In genomic region chr4:49149251-49149650, GRCm38 (mm10) we compare ENCODE assay signal across 19 mouse cellular contexts.
A peak's percentile ranks its signal among the peaks of the same experiment; 100 is the strongest.
DNase-seq lines count a peak whose midpoint lies in the region; ATAC-seq and TF ChIP-seq lines count a peak whose summit lies in the region.
"Had no signal": no experiment of that assay in that cellular context is flagged by ENCODE, and none has a peak within 500 bp of the region (broad histone marks: within the 10 kb centered on the region; RNA-seq: fewer than 3 reads in every experiment).

No protein-coding gene starts in this region.

- no peak overlapping the region; the same call in 1 of the 2 replicates for H3K27ac ChIP-seq in forebrain, embryonic 13.5 days
- H3K27ac ChIP-seq in forebrain, embryonic 15.5 days (replicated peaks): no peak overlapping the region
- H3K27ac ChIP-seq in intestine, embryonic 15.5 days: no peak overlapping the region
- H3K27ac ChIP-seq in intestine, embryonic 16.5 days (ENCODE audit: low read length): no peak overlapping the region
- peak overlapping the region; percentile 96 for H3K27ac ChIP-seq in liver, postnatal 0 days (ENCODE audit: low read depth)
- H3K27ac ChIP-seq in liver, embryonic 11.5 days (ENCODE audit: low read depth, low read length): no peak overlapping the region
- H3K27ac ChIP-seq in olfactory bulb, adult 2 months (ENCODE audit: insufficient read depth, low read depth, low read length): peak overlapping the region; percentile 40; the same call in 1 of the 2 replicates
- H3K27ac ChIP-seq: embryonic facial prominence, embryonic 15.5 days; gastrocnemius, adult 2 months; hindbrain, embryonic 10.5 days had no signal

- ATAC-seq in forebrain, embryonic 13.5 days: peak; percentile 48; the same call in 1 of the 2 replicates
- ATAC-seq in forebrain, embryonic 15.5 days (replicated peaks): no peak
- ATAC-seq in intestine, embryonic 15.5 days: 0 out of 2 replicates have a peak, but pooled peaks have one; percentile 31
- no peak for ATAC-seq in intestine, embryonic 16.5 days
- ATAC-seq in liver, postnatal 0 days: peak; percentile 70
- no peak for ATAC-seq in liver, embryonic 11.5 days (replicated peaks; ENCODE audit: low FRiP score)
- ATAC-seq: hindbrain, embryonic 16.5 days had no signal

- H3K27me3 ChIP-seq in forebrain, embryonic 13.5 days: no peaks in the 10 kb centered on the region
- H3K27me3 ChIP-seq in forebrain, embryonic 15.5 days: no peaks in the 10 kb centered on the region
- H3K27me3 ChIP-seq in intestine, embryonic 15.5 days (replicated peaks): no peaks in the 10 kb centered on the region
- H3K27me3 ChIP-seq in intestine, embryonic 16.5 days (replicated peaks; ENCODE audit: control insufficient read depth, insufficient read depth, low read length): no peaks in the 10 kb centered on the region
- H3K27me3 ChIP-seq in liver, postnatal 0 days (ENCODE audit: insufficient read depth, low read length): no peaks in the 10 kb centered on the region
- no peaks in the 10 kb centered on the region for H3K27me3 ChIP-seq in liver, embryonic 11.5 days (replicated peaks; ENCODE audit: control insufficient read depth, insufficient read depth, low read length)
- H3K27me3 ChIP-seq: embryonic facial prominence, embryonic 15.5 days; heart, embryonic 12.5 days had no signal

- no peak overlapping the region for H3K4me3 ChIP-seq in forebrain, embryonic 13.5 days
- H3K4me3 ChIP-seq in forebrain, embryonic 15.5 days: no peak overlapping the region
- H3K4me3 ChIP-seq in intestine, embryonic 15.5 days (replicated peaks): no peak overlapping the region
- H3K4me3 ChIP-seq in intestine, embryonic 16.5 days (ENCODE audit: low read length): no peak overlapping the region
- no peak overlapping the region for H3K4me3 ChIP-seq in liver, postnatal 0 days (ENCODE audit: low read depth, low read length)
- H3K4me3 ChIP-seq in liver, embryonic 11.5 days (ENCODE audit: low read depth, low read length): no peak overlapping the region
- H3K4me3 ChIP-seq in olfactory bulb, adult 2 months (ENCODE audit: insufficient read depth, low read depth, low read length): no peak overlapping the region
- H3K4me3 ChIP-seq: embryonic facial prominence, embryonic 15.5 days; erythroblast, embryonic 14.5 days; gastrocnemius, adult 2 months; heart, embryonic 12.5 days; hindbrain, embryonic 10.5 days had no signal

- no peak for TF ChIP-seq POLR2A in olfactory bulb, adult 2 months (IDR thresholded peaks at IDR 0.05; ENCODE audit: insufficient read depth, low read depth, low read length)

- no peak for DNase-seq in liver, postnatal 0 days
- no peak for DNase-seq in liver, embryonic 11.5 days (ENCODE audit: low spot score)
- DNase-seq: adrenal gland, postnatal 10 days; cerebellum, adult 11 months; cerebellum, adult 8-10 months; cerebellum, postnatal 14 days; embryo, embryonic 11 days; gastrocnemius, adult 2 months; gastrocnemius, postnatal 25 days had no signal

- TF ChIP-seq CTCF in liver, postnatal 0 days (IDR thresholded peaks at IDR 0.05; ENCODE audit: low read depth): no peak
- no peak for TF ChIP-seq CTCF in olfactory bulb, adult 2 months (IDR thresholded peaks at IDR 0.05; ENCODE audit: insufficient read depth, low read depth, low read length)

- H3K9me3 ChIP-seq in forebrain, embryonic 13.5 days (replicated peaks): no peaks in the 10 kb centered on the region
- H3K9me3 ChIP-seq in forebrain, embryonic 15.5 days: no peaks in the 10 kb centered on the region
- H3K9me3 ChIP-seq in intestine, embryonic 15.5 days: no peaks in the 10 kb centered on the region
- no peaks in the 10 kb centered on the region for H3K9me3 ChIP-seq in intestine, embryonic 16.5 days (ENCODE audit: control insufficient read depth, low read length)
- H3K9me3 ChIP-seq in liver, postnatal 0 days (ENCODE audit: low read length): no peaks in the 10 kb centered on the region
- H3K9me3 ChIP-seq in liver, embryonic 11.5 days (ENCODE audit: control insufficient read depth, low read length): no peaks in the 10 kb centered on the region
- H3K9me3 ChIP-seq: embryonic facial prominence, embryonic 15.5 days; heart, embryonic 12.5 days; hindbrain, embryonic 10.5 days had no signal

- H3K9ac ChIP-seq in forebrain, embryonic 13.5 days: no peak overlapping the region
- no peak overlapping the region for H3K9ac ChIP-seq in forebrain, embryonic 15.5 days (replicated peaks)
- H3K9ac ChIP-seq in intestine, embryonic 15.5 days: no peak overlapping the region
- no peak overlapping the region for H3K9ac ChIP-seq in intestine, embryonic 16.5 days (ENCODE audit: low read depth, low read length)
- H3K9ac ChIP-seq in liver, postnatal 0 days (replicated peaks): no peak overlapping the region
- no peak overlapping the region for H3K9ac ChIP-seq in liver, embryonic 11.5 days (ENCODE audit: low read depth, low read length)
- H3K9ac ChIP-seq: embryonic facial prominence, embryonic 15.5 days; heart, embryonic 12.5 days had no signal

- no peaks in the 10 kb centered on the region for H3K36me3 ChIP-seq in forebrain, embryonic 13.5 days (ENCODE audit: poor library complexity, severe bottlenecking)
- H3K36me3 ChIP-seq in forebrain, embryonic 15.5 days: no peaks in the 10 kb centered on the region
- no peaks in the 10 kb centered on the region for H3K36me3 ChIP-seq in intestine, embryonic 15.5 days
- H3K36me3 ChIP-seq in intestine, embryonic 16.5 days (ENCODE audit: control insufficient read depth, insufficient read depth, low read length): no peaks in the 10 kb centered on the region
- no peaks in the 10 kb centered on the region for H3K36me3 ChIP-seq in liver, postnatal 0 days (replicated peaks; ENCODE audit: insufficient read depth, low read length)
- H3K36me3 ChIP-seq in liver, embryonic 11.5 days (ENCODE audit: control insufficient read depth, insufficient read depth, low read length): no peaks in the 10 kb centered on the region
- H3K36me3 ChIP-seq: embryonic facial prominence, embryonic 15.5 days; heart, embryonic 12.5 days; hindbrain, embryonic 10.5 days had no signal

- TF ChIP-seq EP300 in liver, postnatal 0 days (IDR thresholded peaks at IDR 0.05; ENCODE audit: low read depth): no peak

- peaks cover 17% of the 10 kb centered on the region for H3K4me1 ChIP-seq in forebrain, embryonic 13.5 days
- peaks cover 17% of the 10 kb centered on the region for H3K4me1 ChIP-seq in forebrain, embryonic 15.5 days
- H3K4me1 ChIP-seq in intestine, embryonic 15.5 days (replicated peaks): no peaks in the 10 kb centered on the region
- H3K4me1 ChIP-seq in intestine, embryonic 16.5 days (ENCODE audit: control insufficient read depth, insufficient read depth, low read length): no peaks in the 10 kb centered on the region
- no peaks in the 10 kb centered on the region for H3K4me1 ChIP-seq in liver, postnatal 0 days (ENCODE audit: insufficient read depth)
- no peaks in the 10 kb centered on the region for H3K4me1 ChIP-seq in liver, embryonic 11.5 days (replicated peaks; ENCODE audit: control insufficient read depth, insufficient read depth, low read length)
- H3K4me1 ChIP-seq in olfactory bulb, adult 2 months (ENCODE audit: control insufficient read depth, insufficient read depth, low read length): peaks cover 5% of the 10 kb centered on the region; the same call in 1 of the 2 replicates
- H3K4me1 ChIP-seq: embryonic facial prominence, embryonic 15.5 days; heart, embryonic 12.5 days had no signal

- 85% methylated on average over 2 of the region's 2 CpGs for WGBS in forebrain, embryonic 13.5 days
- WGBS in forebrain, embryonic 15.5 days: 76% methylated on average over 2 of the region's 2 CpGs
- 67% methylated on average over 2 of the region's 2 CpGs for WGBS in intestine, embryonic 15.5 days
- whole genome bisulfite sequencing in intestine, embryonic 16.5 days: 62% methylated on average over 2 of the region's 2 CpGs
- WGBS in liver, postnatal 0 days (ENCODE audit: insufficient replicate concordance): 49% methylated on average over 2 of the region's 2 CpGs
- 78% methylated on average over 2 of the region's 2 CpGs for WGBS in liver, embryonic 11.5 days
- WGBS in olfactory bulb, adult 2 months: 56% methylated on average over 2 of the region's 2 CpGs

- H3K4me2 ChIP-seq in forebrain, embryonic 13.5 days: no peak overlapping the region
- no peak overlapping the region for H3K4me2 ChIP-seq in forebrain, embryonic 15.5 days (replicated peaks)
- no peak overlapping the region for H3K4me2 ChIP-seq in intestine, embryonic 15.5 days (replicated peaks)
- no peak overlapping the region for H3K4me2 ChIP-seq in intestine, embryonic 16.5 days (ENCODE audit: low read depth, low read length)
- H3K4me2 ChIP-seq in liver, postnatal 0 days (ENCODE audit: low read depth, low read length): no peak overlapping the region
- H3K4me2 ChIP-seq in liver, embryonic 11.5 days: no peak overlapping the region
- H3K4me2 ChIP-seq: embryonic facial prominence, embryonic 15.5 days; heart, embryonic 12.5 days had no signal

Comparison
In these comparisons a context has a peak if more than half of its experiments do, and no peak if none do; other contexts are left out.
1. ATAC-seq: peak in forebrain, embryonic 13.5 days (single experiment), intestine, embryonic 15.5 days (single experiment) and liver, postnatal 0 days (single experiment); none in forebrain, embryonic 15.5 days (single experiment), intestine, embryonic 16.5 days (single experiment) and liver, embryonic 11.5 days (single experiment).
2. H3K27ac ChIP-seq: peak in liver, postnatal 0 days (single experiment) and olfactory bulb, adult 2 months (single experiment); none in forebrain, embryonic 13.5 days (single experiment), forebrain, embryonic 15.5 days (single experiment), intestine, embryonic 15.5 days (single experiment), intestine, embryonic 16.5 days (single experiment) and liver, embryonic 11.5 days (single experiment).